In genomic region chr9:102189406-102189805, GRCm38 (mm10) we compare ENCODE assay signal across 9 mouse cellular contexts.
A peak's percentile ranks its signal among the peaks of the same experiment; 100 is the strongest.
DNase-seq lines count a peak whose midpoint lies in the region; ATAC-seq and TF ChIP-seq lines count a peak whose summit lies in the region.
"Had no signal": no experiment of that assay in that cellular context is flagged by ENCODE, and none has a peak within 500 bp of the region (broad histone marks: within the 10 kb centered on the region; RNA-seq: fewer than 3 reads in every experiment).

No protein-coding gene starts in this region.

- no peaks in the 10 kb centered on the region for H3K9me3 ChIP-seq in liver, embryonic 11.5 days (ENCODE audit: control insufficient read depth, low read length)
- H3K9me3 ChIP-seq in hindbrain, embryonic 15.5 days: no peaks in the 10 kb centered on the region

- no peak for TF ChIP-seq CTCF in liver, adult 2 months (IDR thresholded peaks at IDR 0.05; ENCODE audit: low read depth, low read length)
- no peak for TF ChIP-seq CTCF in cerebellum, adult 2 months (IDR thresholded peaks at IDR 0.05; ENCODE audit: borderline replicate concordance, insufficient read depth, low read depth, low read length)
- TF ChIP-seq CTCF in layer of hippocampus, adult 2 months (conservative IDR thresholded peaks at IDR 0.05): no peak

- WGBS in liver, adult 2 months: 60% methylated on average over 11 of the region's 11 CpGs
- WGBS in liver, embryonic 11.5 days: 59% methylated on average over 11 of the region's 11 CpGs
- WGBS in cerebellum, adult 2 months: 3% methylated on average over 11 of the region's 11 CpGs
- 21% methylated on average over 11 of the region's 11 CpGs for WGBS in hindbrain, embryonic 15.5 days

- H3K79me2 ChIP-seq in liver, adult 2 months (ENCODE audit: control insufficient read depth, insufficient read depth, low read length): no peaks in the 10 kb centered on the region

- DNase-seq in liver, adult 2 months (ENCODE audit: extremely low read depth, low read depth, low spot score): peak; percentile 19
- DNase-seq in liver, embryonic 11.5 days (ENCODE audit: low spot score): no peak
- peak; percentile 91 to 93 for DNase-seq in cerebellum, adult 2 months
- DNase-seq in lung, postnatal 36 days: peak; percentile 25
- DNase-seq in layer of hippocampus, adult 2 months (ENCODE audit: low spot score in 2 of 2): no peak
- no peak for DNase-seq in right cerebral cortex, postnatal 36 days (ENCODE audit: low spot score in 2 of 2)
- no peak for DNase-seq in adipocyte (ENCODE audit: low spot score)

- H3K4me3 ChIP-seq in liver, adult 2 months (ENCODE audit: insufficient read depth, low read depth, low read length): no peak overlapping the region
- no peak overlapping the region for H3K4me3 ChIP-seq in liver, embryonic 11.5 days (ENCODE audit: low read depth, low read length)
- no peak overlapping the region for H3K4me3 ChIP-seq in cerebellum, adult 2 months (replicated peaks; ENCODE audit: insufficient read depth, low read depth, low read length)
- no peak overlapping the region for H3K4me3 ChIP-seq in hindbrain, embryonic 15.5 days
- H3K4me3 ChIP-seq in layer of hippocampus, adult 2 months: no peak overlapping the region
- H3K4me3 ChIP-seq: myocyte had no signal

- H3K27ac ChIP-seq in liver, adult 2 months (replicated peaks; ENCODE audit: insufficient read depth, low read depth, low read length): no peak overlapping the region
- H3K27ac ChIP-seq in liver, embryonic 11.5 days (ENCODE audit: low read depth, low read length): no peak overlapping the region
- H3K27ac ChIP-seq in cerebellum, adult 2 months (ENCODE audit: insufficient read depth, low read length): peak overlapping the region; percentile 64; the same call in 1 of the 2 replicates
- no peak overlapping the region for H3K27ac ChIP-seq in hindbrain, embryonic 15.5 days (replicated peaks)
- no peak overlapping the region for H3K27ac ChIP-seq in layer of hippocampus, adult 2 months

- 0 out of 2 replicates have a peak, but pooled peaks cover 1% of the 10 kb centered on the region for H3K4me1 ChIP-seq in liver, adult 2 months (ENCODE audit: control insufficient read depth, insufficient read depth, low read length)
- H3K4me1 ChIP-seq in liver, embryonic 11.5 days (replicated peaks; ENCODE audit: control insufficient read depth, insufficient read depth, low read length): no peaks in the 10 kb centered on the region
- peaks cover 22% of the 10 kb centered on the region for H3K4me1 ChIP-seq in cerebellum, adult 2 months (ENCODE audit: control insufficient read depth, insufficient read depth, low read length)
- peaks cover 39% of the 10 kb centered on the region for H3K4me1 ChIP-seq in hindbrain, embryonic 15.5 days (replicated peaks)

- no peaks in the 10 kb centered on the region for H3K27me3 ChIP-seq in liver, adult 2 months (ENCODE audit: control insufficient read depth, insufficient read depth, low read length)
- H3K27me3 ChIP-seq in liver, embryonic 11.5 days (replicated peaks; ENCODE audit: control insufficient read depth, insufficient read depth, low read length): no peaks in the 10 kb centered on the region
- H3K27me3 ChIP-seq in cerebellum, adult 2 months (ENCODE audit: control insufficient read depth, insufficient read depth, low read length): no peaks in the 10 kb centered on the region
- no peaks in the 10 kb centered on the region for H3K27me3 ChIP-seq in hindbrain, embryonic 15.5 days

- TF ChIP-seq POLR2A in liver, adult 2 months (IDR thresholded peaks at IDR 0.05; ENCODE audit: extremely low read depth, insufficient read depth, low read length): no peak
- no peak for TF ChIP-seq POLR2A in cerebellum, adult 2 months (IDR thresholded peaks at IDR 0.05; ENCODE audit: borderline replicate concordance, insufficient read depth, low read length)

- H3K4me2 ChIP-seq in liver, embryonic 11.5 days: no peak overlapping the region
- H3K4me2 ChIP-seq in hindbrain, embryonic 15.5 days: no peak overlapping the region

- no peaks in the 10 kb centered on the region for H3K36me3 ChIP-seq in liver, adult 2 months (ENCODE audit: control insufficient read depth, insufficient read depth, low read length)
- H3K36me3 ChIP-seq in liver, embryonic 11.5 days (ENCODE audit: control insufficient read depth, insufficient read depth, low read length): no peaks in the 10 kb centered on the region
- H3K36me3 ChIP-seq in hindbrain, embryonic 15.5 days: no peaks in the 10 kb centered on the region

- no peak for ATAC-seq in liver, embryonic 11.5 days (replicated peaks; ENCODE audit: low FRiP score)
- peak; percentile 65; the same call in 1 of the 2 replicates for ATAC-seq in hindbrain, embryonic 15.5 days (ENCODE audit: low FRiP score, low read depth)

- no peak overlapping the region for H3K9ac ChIP-seq in liver, adult 2 months (ENCODE audit: low read depth, low read length)
- H3K9ac ChIP-seq in liver, embryonic 11.5 days (ENCODE audit: low read depth, low read length): no peak overlapping the region
- H3K9ac ChIP-seq in hindbrain, embryonic 15.5 days: no peak overlapping the region

Comparison
In these comparisons a context has a peak if more than half of its experiments do, and no peak if none do; other contexts are left out.
1. DNase-seq: peak in liver, adult 2 months (single experiment), cerebellum, adult 2 months (2 of 2) and lung, postnatal 36 days (single experiment); none in liver, embryonic 11.5 days (single experiment), layer of hippocampus, adult 2 months (0 of 2), right cerebral cortex, postnatal 36 days (0 of 2) and adipocyte (single experiment).